Mouse (Mus musculus): ENCODE data around the gene Poln. TPM values are rescaled to one million over a fixed set of nuclear protein-coding genes. Genes with fewer than 3 reads are reported as not detected.

The Poln gene
- polyA plus RNA-seq, 1 experiment: 0.04 TPM

DNA sequence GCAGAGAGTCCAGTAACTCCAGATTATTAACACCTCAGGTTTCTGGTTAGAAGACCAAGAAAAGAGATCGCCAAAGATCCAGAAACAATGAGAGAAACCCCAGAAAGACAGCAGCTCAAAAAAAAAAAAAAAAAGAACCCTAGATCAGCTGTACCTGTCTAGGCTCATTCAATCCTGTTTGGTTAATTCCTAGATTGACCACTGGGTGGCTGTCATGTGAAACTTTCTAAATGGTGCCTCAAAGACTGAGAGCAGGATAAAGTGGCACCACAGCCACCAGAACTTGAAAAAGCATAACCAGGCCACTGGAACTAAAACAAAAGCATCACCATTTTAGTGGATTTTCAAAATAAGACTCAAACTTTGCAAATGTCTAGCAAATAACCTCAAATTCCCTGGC, 71.9 kb downstream of the Poln start:
- no peaks in the 10 kb centered on the region for H3K36me3 ChIP-seq (ENCODE audit: control insufficient read depth, insufficient read depth)
- no peak for TF ChIP-seq REST (IDR thresholded peaks at IDR 0.05; ENCODE audit: insufficient read depth, insufficient read length)
- TF ChIP-seq SRF (IDR thresholded peaks at IDR 0.05; ENCODE audit: control insufficient read depth, insufficient read length, low read depth): no peak
- TF ChIP-seq E2F4 (IDR thresholded peaks at IDR 0.05; ENCODE audit: insufficient read depth): no peak
- no peak for TF ChIP-seq MYOD1 (IDR thresholded peaks at IDR 0.05; ENCODE audit: control insufficient read depth in 1 of 3, insufficient read length in 2 of 3, low read depth in 2 of 3)
- no peaks in the 10 kb centered on the region for H3K27me3 ChIP-seq (ENCODE audit: control insufficient read depth, insufficient read depth, insufficient read length)
- H3K4me3 ChIP-seq: no peak overlapping the region
- no peak overlapping the region for H3K4me2 ChIP-seq (ENCODE audit: low read depth)
- H3K79me2 ChIP-seq (ENCODE audit: control insufficient read depth, insufficient read depth): no peaks in the 10 kb centered on the region
- H3ac ChIP-seq (ENCODE audit: control insufficient read depth, insufficient read length): no peak overlapping the region

- Histone ChIP-seq H3K4me2 (ENCODE audit: low read depth) (no peak overlapping the region), H3ac (ENCODE audit: control insufficient read depth, insufficient read length) (no peak overlapping the region), H3K79me2 (ENCODE audit: control insufficient read depth, insufficient read depth) (no peaks in the 10 kb centered on the region), H3K27me3 (ENCODE audit: control insufficient read depth, insufficient read depth, insufficient read length) (no peaks in the 10 kb centered on the region), H3K36me3 (ENCODE audit: control insufficient read depth, insufficient read depth) (no peaks in the 10 kb centered on the region), H3K4me3 (no peak overlapping the region)
- TF ChIP-seq TCF12 (IDR thresholded peaks at IDR 0.05; ENCODE audit: insufficient read depth, poor library complexity, severe bottlenecking) (no peak), MYOD1 (IDR thresholded peaks at IDR 0.05; ENCODE audit: control insufficient read depth in 1 of 3, insufficient read length in 2 of 3, low read depth in 2 of 3) (no peak), SRF (IDR thresholded peaks at IDR 0.05; ENCODE audit: control insufficient read depth, insufficient read length, low read depth) (no peak), MYOG (IDR thresholded peaks at IDR 0.05; ENCODE audit: control insufficient read depth in 1 of 3, insufficient read depth in 1 of 3, insufficient read length in 2 of 3, low read depth in 2 of 3) (no peak), MAX (IDR thresholded peaks at IDR 0.05; ENCODE audit: low read depth) (no peak), REST (IDR thresholded peaks at IDR 0.05; ENCODE audit: insufficient read depth, insufficient read length) (no peak), USF1 (IDR thresholded peaks at IDR 0.05; ENCODE audit: low read depth) (no peak)
Measured at GRCm38 (mm10) chr5:34093021-34093420, 76.2 kb downstream of the Poln start.

DNA sequence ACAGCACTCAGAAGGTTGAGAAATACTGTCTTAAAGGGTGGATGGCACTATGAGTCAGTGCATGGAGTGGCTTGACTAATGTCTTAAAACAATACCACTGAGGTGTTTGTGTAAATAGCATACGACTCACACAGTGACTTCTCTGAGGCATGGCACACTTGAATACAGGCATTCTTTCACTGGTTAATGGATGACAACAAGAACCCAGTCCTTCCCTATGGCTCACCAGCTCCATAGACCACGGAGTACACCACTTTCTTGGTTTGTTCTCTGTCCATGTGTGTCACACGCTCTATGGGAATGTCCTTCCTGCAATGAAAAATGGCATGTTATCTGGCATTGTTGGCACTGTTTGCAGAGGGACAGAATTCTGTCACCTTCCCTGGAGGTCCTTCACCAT, 136.7 kb downstream of the Poln start:
- Histone ChIP-seq H3K4me2 (ENCODE audit: low read depth) (no peak overlapping the region), H3K79me2 (ENCODE audit: control insufficient read depth, insufficient read depth) (no peaks in the 10 kb centered on the region), H3K4me3 (no peak overlapping the region), H3ac (ENCODE audit: control insufficient read depth, insufficient read length) (no peak overlapping the region), H3K36me3 (ENCODE audit: control insufficient read depth, insufficient read depth) (no peaks in the 10 kb centered on the region), H3K27me3 (ENCODE audit: control insufficient read depth, insufficient read depth, insufficient read length) (no peaks in the 10 kb centered on the region)
- TF ChIP-seq MYOG (IDR thresholded peaks at IDR 0.05; ENCODE audit: control insufficient read depth in 1 of 3, insufficient read depth in 1 of 3, insufficient read length in 2 of 3, low read depth in 2 of 3) (no peak), MYOD1 (IDR thresholded peaks at IDR 0.05; ENCODE audit: control insufficient read depth in 1 of 3, insufficient read length in 2 of 3, low read depth in 2 of 3) (no peak), TCF3 (IDR thresholded peaks at IDR 0.05; ENCODE audit: insufficient read length, low read depth) (no peak), CEBPB (IDR thresholded peaks at IDR 0.05; ENCODE audit: insufficient read depth, poor library complexity, severe bottlenecking) (no peak), POLR2AphosphoS2 (IDR thresholded peaks at IDR 0.05; ENCODE audit: insufficient read length, low read depth) (no peak), USF1 (IDR thresholded peaks at IDR 0.05; ENCODE audit: low read depth) (no peak), POLR2A (IDR thresholded peaks at IDR 0.05; ENCODE audit: insufficient read length, low read depth) (no peak), REST (IDR thresholded peaks at IDR 0.05; ENCODE audit: insufficient read depth, insufficient read length) (no peak)

DNA sequence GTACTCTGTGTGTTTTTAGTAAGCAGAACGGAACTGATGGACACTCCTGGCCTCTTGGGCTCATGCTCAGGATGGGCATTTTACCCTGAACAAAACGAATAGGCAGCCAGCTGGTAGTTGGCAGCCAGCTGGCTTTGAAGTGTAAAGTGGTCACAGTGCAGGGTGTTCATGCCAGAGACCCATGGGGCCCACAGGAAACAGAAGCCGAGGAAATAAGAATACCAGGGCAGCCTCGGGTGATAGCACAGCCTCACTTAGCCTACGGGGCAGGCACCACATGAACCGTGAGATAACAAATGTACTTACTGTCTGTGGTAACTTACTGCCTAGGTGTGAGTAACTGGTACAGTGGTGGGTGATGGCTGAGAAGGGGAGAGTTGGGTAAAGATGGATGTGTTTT, 138.2 kb downstream of the Poln start:
- Histone ChIP-seq H3K27me3 (ENCODE audit: control insufficient read depth, insufficient read depth, insufficient read length) (no peaks in the 10 kb centered on the region), H3K4me2 (ENCODE audit: low read depth) (no peak overlapping the region), H3K4me3 (no peak overlapping the region), H3ac (ENCODE audit: control insufficient read depth, insufficient read length) (no peak overlapping the region), H3K36me3 (ENCODE audit: control insufficient read depth, insufficient read depth) (no peaks in the 10 kb centered on the region), H3K79me2 (ENCODE audit: control insufficient read depth, insufficient read depth) (no peaks in the 10 kb centered on the region)
- TF ChIP-seq MYOD1 (IDR thresholded peaks at IDR 0.05; ENCODE audit: control insufficient read depth in 1 of 3, insufficient read length in 2 of 3, low read depth in 2 of 3) (no peak), TCF12 (IDR thresholded peaks at IDR 0.05; ENCODE audit: insufficient read depth, poor library complexity, severe bottlenecking) (no peak), USF1 (IDR thresholded peaks at IDR 0.05; ENCODE audit: low read depth) (no peak), MAX (IDR thresholded peaks at IDR 0.05; ENCODE audit: low read depth) (no peak), REST (IDR thresholded peaks at IDR 0.05; ENCODE audit: insufficient read depth, insufficient read length) (no peak)

GRCm38 (mm10) chr5:34030101-34030500, 139.1 kb downstream of the Poln start:
- no peak for TF ChIP-seq MYOG (IDR thresholded peaks at IDR 0.05; ENCODE audit: control insufficient read depth in 1 of 3, insufficient read depth in 1 of 3, insufficient read length in 2 of 3, low read depth in 2 of 3)
- TF ChIP-seq USF1 (IDR thresholded peaks at IDR 0.05; ENCODE audit: low read depth): no peak
- TF ChIP-seq POLR2AphosphoS2 (IDR thresholded peaks at IDR 0.05; ENCODE audit: insufficient read length, low read depth): no peak
- no peak for TF ChIP-seq E2F4 (IDR thresholded peaks at IDR 0.05; ENCODE audit: insufficient read depth)
- TF ChIP-seq TCF12 (IDR thresholded peaks at IDR 0.05; ENCODE audit: insufficient read depth, poor library complexity, severe bottlenecking): no peak
- H3ac ChIP-seq (ENCODE audit: control insufficient read depth, insufficient read length): no peak overlapping the region
- H3K27me3 ChIP-seq (ENCODE audit: control insufficient read depth, insufficient read depth, insufficient read length): no peaks in the 10 kb centered on the region
- H3K4me2 ChIP-seq (ENCODE audit: low read depth): no peak overlapping the region
- no peaks in the 10 kb centered on the region for H3K79me2 ChIP-seq (ENCODE audit: control insufficient read depth, insufficient read depth)
- H3K36me3 ChIP-seq (ENCODE audit: control insufficient read depth, insufficient read depth): no peaks in the 10 kb centered on the region
- H3K4me3 ChIP-seq: no peak overlapping the region

DNA sequence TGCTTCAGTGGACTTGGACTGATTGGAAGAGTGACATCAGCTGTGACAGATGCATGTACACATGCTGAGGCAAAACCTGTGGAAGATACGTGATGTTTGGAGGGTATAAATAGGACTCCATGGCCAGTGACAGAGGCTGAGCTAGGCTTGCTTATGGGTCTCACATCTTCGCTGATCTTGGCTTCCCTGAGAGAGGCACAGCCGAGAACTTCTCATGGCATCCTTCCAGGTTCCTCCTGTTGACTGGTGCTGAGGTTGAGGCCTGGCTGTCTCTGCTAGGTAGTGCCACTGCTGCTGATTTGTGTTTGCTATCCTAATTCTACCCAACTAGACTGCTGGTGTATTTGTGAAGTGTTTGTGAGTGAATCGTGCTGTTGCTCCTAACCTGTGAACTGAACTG, 150.3 kb downstream of the Poln start:
- no peaks in the 10 kb centered on the region for H3K79me2 ChIP-seq (ENCODE audit: control insufficient read depth, insufficient read depth)
- TF ChIP-seq MYOG (IDR thresholded peaks at IDR 0.05; ENCODE audit: control insufficient read depth in 1 of 3, insufficient read depth in 1 of 3, insufficient read length in 2 of 3, low read depth in 2 of 3) (no peak), CEBPB (IDR thresholded peaks at IDR 0.05; ENCODE audit: insufficient read depth, poor library complexity, severe bottlenecking) (no peak), SRF (IDR thresholded peaks at IDR 0.05; ENCODE audit: control insufficient read depth, insufficient read length, low read depth) (no peak), TCF3 (IDR thresholded peaks at IDR 0.05; ENCODE audit: insufficient read length, low read depth) (no peak), USF1 (IDR thresholded peaks at IDR 0.05; ENCODE audit: low read depth) (no peak), POLR2A (IDR thresholded peaks at IDR 0.05; ENCODE audit: insufficient read length, low read depth) (no peak), TCF12 (IDR thresholded peaks at IDR 0.05; ENCODE audit: insufficient read depth, poor library complexity, severe bottlenecking) (no peak), REST (IDR thresholded peaks at IDR 0.05; ENCODE audit: insufficient read depth, insufficient read length) (no peak), MYOD1 (IDR thresholded peaks at IDR 0.05; ENCODE audit: control insufficient read depth in 1 of 3, insufficient read length in 2 of 3, low read depth in 2 of 3) (no peak), MAX (IDR thresholded peaks at IDR 0.05; ENCODE audit: low read depth) (no peak), E2F4 (IDR thresholded peaks at IDR 0.05; ENCODE audit: insufficient read depth) (no peak), POLR2AphosphoS2 (IDR thresholded peaks at IDR 0.05; ENCODE audit: insufficient read length, low read depth) (no peak)
- H3K4me3 ChIP-seq: no peak overlapping the region
- H3K27me3 ChIP-seq (ENCODE audit: control insufficient read depth, insufficient read depth, insufficient read length): peaks cover 8% of the 10 kb centered on the region
- no peak overlapping the region for H3K4me2 ChIP-seq (ENCODE audit: low read depth)
- H3ac ChIP-seq (ENCODE audit: control insufficient read depth, insufficient read length): no peak overlapping the region
- no peaks in the 10 kb centered on the region for H3K36me3 ChIP-seq (ENCODE audit: control insufficient read depth, insufficient read depth)

Data from myocyte (in vitro differentiated cells).